Mouse (Mus musculus): ENCODE results near the gene Art4. TPM values are rescaled to one million over a fixed set of nuclear protein-coding genes. Genes with fewer than 3 reads are reported as not detected.

The Art4 gene
- polyA plus RNA-seq, 1 experiment: 12.8 TPM

DNA sequence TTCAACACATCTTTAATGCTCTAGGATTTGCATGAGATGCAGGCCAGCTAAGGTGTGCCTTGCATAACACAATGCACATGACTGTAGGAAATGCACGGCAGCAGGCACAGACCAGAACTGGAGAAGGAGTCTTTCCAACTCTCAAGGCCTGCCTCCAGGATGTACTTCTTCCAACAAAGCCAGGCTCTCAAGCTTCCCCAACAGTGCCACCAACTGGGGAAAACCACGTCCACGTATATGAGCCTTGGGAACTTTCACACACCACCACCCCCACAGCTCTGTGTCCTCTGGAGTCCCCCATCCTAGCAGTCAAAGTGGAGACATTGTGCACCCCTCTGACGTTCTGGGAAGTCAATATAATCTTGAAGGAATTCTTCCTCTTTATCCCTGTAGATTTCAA lies 44.4 kb downstream of the Art4 start:
- TF ChIP-seq POLR2A (IDR thresholded peaks at IDR 0.05; ENCODE audit: control insufficient read depth, extremely low read depth, insufficient read depth, low read length, poor library complexity) (no peak), CTCF (IDR thresholded peaks at IDR 0.05; ENCODE audit: borderline replicate concordance, control insufficient read depth, extremely low read depth, insufficient read depth, low read length, poor library complexity) (no peak)
- no peak for DNase-seq
- Histone ChIP-seq H3K27ac (ENCODE audit: control insufficient read depth, insufficient read depth, low read length) (no peak overlapping the region), H3K36me3 (ENCODE audit: control insufficient read depth, insufficient read depth, low read length) (peaks cover 52% of the 10 kb centered on the region), H3K27me3 (ENCODE audit: control insufficient read depth, insufficient read depth, low read length) (no peaks in the 10 kb centered on the region), H3K4me1 (replicated peaks; ENCODE audit: control insufficient read depth, insufficient read depth, low read length) (peaks cover 7% of the 10 kb centered on the region), H3K4me3 (ENCODE audit: control insufficient read depth, insufficient read depth, low read length) (no peak overlapping the region)
- 74% methylated on average over 4 of the region's 4 CpGs for WGBS

DNA sequence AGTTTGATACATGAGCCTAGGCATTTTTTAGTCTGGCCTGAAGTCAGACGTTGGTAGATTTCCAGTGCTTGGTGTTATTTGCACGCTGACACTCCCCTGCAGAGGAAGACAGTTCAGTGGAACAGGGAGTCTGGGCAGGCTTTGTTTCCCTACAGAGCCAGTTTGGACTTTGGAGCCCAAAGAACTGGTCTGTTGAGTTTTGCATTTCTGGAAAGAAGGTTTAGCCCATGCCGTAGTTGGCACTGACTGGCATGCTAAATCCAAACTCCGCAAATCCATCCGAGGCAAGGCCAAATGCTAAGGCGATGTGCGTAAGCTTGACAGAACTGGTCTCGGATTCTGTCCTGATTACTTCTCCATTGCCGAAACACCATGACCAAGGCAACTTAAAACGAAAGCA lies 46.3 kb downstream of the Art4 start:
- Histone ChIP-seq H3K27ac (ENCODE audit: control insufficient read depth, insufficient read depth, low read length) (no peak overlapping the region), H3K36me3 (ENCODE audit: control insufficient read depth, insufficient read depth, low read length) (peaks cover 32% of the 10 kb centered on the region), H3K4me3 (ENCODE audit: control insufficient read depth, insufficient read depth, low read length) (no peak overlapping the region), H3K27me3 (ENCODE audit: control insufficient read depth, insufficient read depth, low read length) (no peaks in the 10 kb centered on the region), H3K4me1 (replicated peaks; ENCODE audit: control insufficient read depth, insufficient read depth, low read length) (peaks cover 11% of the 10 kb centered on the region)
- WGBS: 95% methylated on average over 10 of the region's 10 CpGs
- TF ChIP-seq POLR2A (IDR thresholded peaks at IDR 0.05; ENCODE audit: control insufficient read depth, extremely low read depth, insufficient read depth, low read length, poor library complexity): no peak
- no peak for TF ChIP-seq CTCF (IDR thresholded peaks at IDR 0.05; ENCODE audit: borderline replicate concordance, control insufficient read depth, extremely low read depth, insufficient read depth, low read length, poor library complexity)
- no peak for DNase-seq

DNA sequence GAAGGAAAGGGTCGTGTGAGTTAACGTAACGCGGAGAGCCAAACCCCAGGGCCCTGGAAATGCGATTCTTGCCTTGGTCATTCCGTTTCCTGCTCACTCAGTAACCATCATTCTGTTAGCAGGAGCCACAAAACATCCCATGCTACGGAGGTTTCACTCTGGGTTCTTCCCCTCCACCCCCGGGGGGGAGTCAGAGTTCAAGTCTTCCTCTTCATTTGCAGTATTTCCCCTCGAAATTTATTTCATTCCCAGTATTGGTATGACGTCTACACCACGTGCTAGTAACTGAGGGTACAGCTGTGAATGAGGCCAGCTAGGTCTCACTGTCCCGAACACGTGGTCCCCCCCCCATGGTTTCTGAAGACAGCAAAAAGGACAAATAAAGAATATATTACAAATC lies 47.9 kb downstream of the Art4 start:
- H3K27ac ChIP-seq (ENCODE audit: control insufficient read depth, insufficient read depth, low read length): no peak overlapping the region
- peak overlapping the region; percentile 42 for H3K4me3 ChIP-seq (ENCODE audit: control insufficient read depth, insufficient read depth, low read length)
- no peaks in the 10 kb centered on the region for H3K27me3 ChIP-seq (ENCODE audit: control insufficient read depth, insufficient read depth, low read length)
- no peak for TF ChIP-seq POLR2A (IDR thresholded peaks at IDR 0.05; ENCODE audit: control insufficient read depth, extremely low read depth, insufficient read depth, low read length, poor library complexity)
- no peak for TF ChIP-seq CTCF (IDR thresholded peaks at IDR 0.05; ENCODE audit: borderline replicate concordance, control insufficient read depth, extremely low read depth, insufficient read depth, low read length, poor library complexity)
- WGBS: 52% methylated on average over 13 of the region's 13 CpGs
- H3K4me1 ChIP-seq (replicated peaks; ENCODE audit: control insufficient read depth, insufficient read depth, low read length): peaks cover 14% of the 10 kb centered on the region
- H3K36me3 ChIP-seq (ENCODE audit: control insufficient read depth, insufficient read depth, low read length): peaks cover 18% of the 10 kb centered on the region
- no peak for DNase-seq

DNA sequence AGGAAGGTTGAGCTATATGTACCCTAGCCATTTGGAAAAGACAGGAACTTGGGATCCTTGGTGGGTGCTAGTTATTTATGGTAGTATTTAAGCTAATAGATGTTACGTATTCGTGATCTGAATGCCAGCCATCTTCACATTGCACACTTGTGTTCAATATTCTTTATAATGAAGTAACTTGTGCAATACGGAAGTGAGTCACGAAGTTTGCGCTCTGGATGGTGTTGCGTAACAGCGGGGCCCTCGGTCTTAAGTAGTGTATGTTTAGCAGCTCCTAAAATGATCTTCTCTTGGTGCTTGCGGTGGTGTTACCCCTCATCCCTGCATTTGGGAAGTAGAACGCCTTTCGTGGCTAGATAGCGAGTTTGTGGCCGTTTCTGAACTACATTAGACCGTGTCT lies 48.5 kb downstream of the Art4 start:
- peak; percentile 37 for DNase-seq
- no peak overlapping the region for H3K27ac ChIP-seq (ENCODE audit: control insufficient read depth, insufficient read depth, low read length)
- under 1% methylated on average over 14 of the region's 14 CpGs for WGBS
- peak overlapping the region; percentile 50 for H3K4me3 ChIP-seq (ENCODE audit: control insufficient read depth, insufficient read depth, low read length)
- H3K27me3 ChIP-seq (ENCODE audit: control insufficient read depth, insufficient read depth, low read length): no peaks in the 10 kb centered on the region
- H3K4me1 ChIP-seq (replicated peaks; ENCODE audit: control insufficient read depth, insufficient read depth, low read length): peaks cover 14% of the 10 kb centered on the region
- TF ChIP-seq POLR2A (IDR thresholded peaks at IDR 0.05; ENCODE audit: control insufficient read depth, extremely low read depth, insufficient read depth, low read length, poor library complexity) (no peak), CTCF (IDR thresholded peaks at IDR 0.05; ENCODE audit: borderline replicate concordance, control insufficient read depth, extremely low read depth, insufficient read depth, low read length, poor library complexity) (no peak)
- peaks cover 12% of the 10 kb centered on the region for H3K36me3 ChIP-seq (ENCODE audit: control insufficient read depth, insufficient read depth, low read length)

DNA sequence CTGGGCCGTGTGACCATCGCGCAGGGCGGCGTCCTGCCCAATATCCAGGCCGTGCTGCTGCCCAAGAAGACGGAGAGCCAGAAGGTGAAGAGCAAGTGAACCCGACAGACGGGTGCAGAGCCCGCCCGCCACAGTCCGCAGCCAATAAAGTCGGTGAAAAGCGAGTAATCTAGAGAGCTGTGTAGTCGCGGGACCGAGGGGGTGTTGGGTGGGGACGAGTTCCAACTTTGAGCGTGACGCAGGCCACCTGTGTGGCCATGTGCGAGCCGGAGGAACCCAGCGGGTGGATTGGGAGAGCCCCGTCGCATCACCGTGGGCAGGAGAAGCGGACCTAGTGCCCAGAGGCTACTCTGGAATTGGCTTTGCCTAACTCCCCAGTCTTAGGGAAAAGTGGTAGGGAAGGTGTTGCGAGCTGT lies 48.9 kb downstream of the Art4 start:
- DNase-seq: peak; percentile 42
- under 1% methylated on average over 28 of the region's 28 CpGs for WGBS
- H3K27ac ChIP-seq (ENCODE audit: control insufficient read depth, insufficient read depth, low read length): peak overlapping the region; percentile 12; the same call in 1 of the 2 replicates
- H3K4me1 ChIP-seq (replicated peaks; ENCODE audit: control insufficient read depth, insufficient read depth, low read length): peaks cover 14% of the 10 kb centered on the region
- TF ChIP-seq CTCF (IDR thresholded peaks at IDR 0.05; ENCODE audit: borderline replicate concordance, control insufficient read depth, extremely low read depth, insufficient read depth, low read length, poor library complexity): no peak
- no peak for TF ChIP-seq POLR2A (IDR thresholded peaks at IDR 0.05; ENCODE audit: control insufficient read depth, extremely low read depth, insufficient read depth, low read length, poor library complexity)
- peaks cover 7% of the 10 kb centered on the region for H3K36me3 ChIP-seq (ENCODE audit: control insufficient read depth, insufficient read depth, low read length)
- peak overlapping the region; percentile 50 for H3K4me3 ChIP-seq (ENCODE audit: control insufficient read depth, insufficient read depth, low read length)
- no peaks in the 10 kb centered on the region for H3K27me3 ChIP-seq (ENCODE audit: control insufficient read depth, insufficient read depth, low read length)

DNA sequence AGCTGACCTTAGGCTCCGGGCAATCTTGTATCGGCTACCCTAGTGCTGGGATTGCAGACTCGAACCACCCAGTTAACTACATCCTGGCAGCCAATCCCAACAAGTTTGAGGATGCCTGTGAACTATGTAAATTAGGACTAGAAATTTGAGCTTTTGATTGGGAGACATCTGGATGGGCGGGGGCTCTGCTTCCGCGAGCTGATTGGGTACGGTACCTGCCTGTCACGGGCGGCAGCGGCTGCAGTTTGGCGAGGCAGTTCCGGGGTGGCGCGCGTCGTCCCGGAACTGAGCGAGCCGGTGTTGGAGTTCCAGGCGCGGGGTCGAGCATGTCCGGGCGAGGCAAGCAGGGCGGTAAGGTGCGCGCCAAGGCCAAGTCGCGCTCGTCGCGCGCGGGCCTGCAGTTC lies 49.5 kb downstream of the Art4 start, which contains the start of gene H2afj:
Gene H2afj (plus strand): TSS at position 231 of the 404 bp plus-strand sequence.
- TF ChIP-seq POLR2A (IDR thresholded peaks at IDR 0.05; ENCODE audit: control insufficient read depth, extremely low read depth, insufficient read depth, low read length, poor library complexity) (peak; percentile 80), CTCF (IDR thresholded peaks at IDR 0.05; ENCODE audit: borderline replicate concordance, control insufficient read depth, extremely low read depth, insufficient read depth, low read length, poor library complexity) (peak; percentile 47; the same call in 1 of the 2 replicates)

More for the DNA sequence above, 49.5 kb downstream of the Art4 start, which contains the start of gene H2afj:
- peak; percentile 99 for DNase-seq
- WGBS: under 1% methylated on average over 34 of the region's 34 CpGs
- Histone ChIP-seq H3K4me3 (ENCODE audit: control insufficient read depth, insufficient read depth, low read length) (peak within 1 kb of the TSS; percentile 50), H3K27me3 (ENCODE audit: control insufficient read depth, insufficient read depth, low read length) (no peaks in the 10 kb centered on the region), H3K27ac (ENCODE audit: control insufficient read depth, insufficient read depth, low read length) (peak within 1 kb of the TSS; percentile 32; the same call in 1 of the 2 replicates), H3K36me3 (ENCODE audit: control insufficient read depth, insufficient read depth, low read length) (peaks cover 2% of the 10 kb centered on the region), H3K4me1 (replicated peaks; ENCODE audit: control insufficient read depth, insufficient read depth, low read length) (peaks cover 14% of the 10 kb centered on the region)

Measured in thymus, adult 2 months (tissue).